In the genomic region with DNA sequence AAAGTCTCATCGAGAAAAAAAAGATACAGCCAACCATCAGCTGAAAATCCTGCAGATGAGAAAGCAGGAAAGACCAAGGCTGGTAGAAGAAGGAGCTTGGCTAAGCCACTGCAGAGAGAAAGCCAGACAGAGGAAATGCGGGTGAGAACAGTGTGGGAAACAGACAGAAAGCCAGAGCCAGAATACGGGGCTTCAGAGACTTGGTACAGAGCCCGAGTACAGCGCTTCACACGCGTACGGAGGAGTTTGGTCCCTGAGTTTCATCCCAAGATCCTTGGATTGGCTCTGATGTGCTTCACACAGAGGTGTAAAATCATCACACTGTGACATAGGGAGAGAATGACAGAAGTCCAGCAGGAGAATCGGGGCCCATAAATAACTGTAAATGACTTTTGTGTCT, we compare ENCODE assay signal across 14 mouse cellular contexts.
DNase-seq lines count a peak whose midpoint lies in the region; ATAC-seq and TF ChIP-seq lines count a peak whose summit lies in the region.
"Had no signal": no experiment of that assay in that cellular context is flagged by ENCODE, and none has a peak within 500 bp of the region (broad histone marks: within the 10 kb centered on the region; RNA-seq: fewer than 3 reads in every experiment).

No protein-coding gene starts in this region.

- no peak for TF ChIP-seq CTCF in hindbrain, postnatal 0 days (IDR thresholded peaks at IDR 0.05; ENCODE audit: low read depth)
- TF ChIP-seq CTCF in lung, postnatal 0 days (IDR thresholded peaks at IDR 0.05), result no peak

- H3K4me2 ChIP-seq in forebrain, embryonic 13.5 days, result no peak overlapping the region
- no peak overlapping the region for H3K4me2 ChIP-seq in forebrain, embryonic 11.5 days (ENCODE audit: low read depth, low read length, severe bottlenecking)
- H3K4me2 ChIP-seq in hindbrain, postnatal 0 days (ENCODE audit: low read depth, low read length), result peak overlapping the region; percentile 25
- no peak overlapping the region for H3K4me2 ChIP-seq in hindbrain, embryonic 12.5 days (replicated peaks)
- H3K4me2 ChIP-seq in lung, embryonic 16.5 days (ENCODE audit: low read depth, low read length), result no peak overlapping the region
- no peak overlapping the region for H3K4me2 ChIP-seq in lung, postnatal 0 days (replicated peaks; ENCODE audit: low read depth, low read length)
- H3K4me2 ChIP-seq: liver, embryonic 11.5 days; midbrain, embryonic 15.5 days had no signal

- TF ChIP-seq EP300 in lung, postnatal 0 days (IDR thresholded peaks at IDR 0.05), result no peak

- H3K4me1 ChIP-seq in forebrain, embryonic 13.5 days, result 0 out of 2 replicates have a peak, but pooled peaks cover 4% of the 10 kb centered on the region
- no peaks in the 10 kb centered on the region for H3K4me1 ChIP-seq in forebrain, embryonic 11.5 days (replicated peaks; ENCODE audit: control insufficient read depth, insufficient read depth, low read length)
- H3K4me1 ChIP-seq in hindbrain, postnatal 0 days (ENCODE audit: insufficient read depth, low read length), result no peaks in the 10 kb centered on the region
- H3K4me1 ChIP-seq in hindbrain, embryonic 12.5 days, result no peaks in the 10 kb centered on the region
- H3K4me1 ChIP-seq in lung, embryonic 16.5 days (replicated peaks; ENCODE audit: control insufficient read depth, insufficient read depth, low read length), result no peaks in the 10 kb centered on the region
- H3K4me1 ChIP-seq in lung, postnatal 0 days (ENCODE audit: insufficient read depth, low read depth, low read length), result no peaks in the 10 kb centered on the region
- H3K4me1 ChIP-seq: midbrain, embryonic 15.5 days had no signal

- H3K9me3 ChIP-seq in forebrain, embryonic 13.5 days (replicated peaks), result no peaks in the 10 kb centered on the region
- H3K9me3 ChIP-seq in forebrain, embryonic 11.5 days (ENCODE audit: control insufficient read depth, low read length), result no peaks in the 10 kb centered on the region
- no peaks in the 10 kb centered on the region for H3K9me3 ChIP-seq in hindbrain, postnatal 0 days (ENCODE audit: low read length)
- H3K9me3 ChIP-seq in hindbrain, embryonic 12.5 days (replicated peaks), result no peaks in the 10 kb centered on the region
- H3K9me3 ChIP-seq in lung, embryonic 16.5 days (ENCODE audit: control insufficient read depth, low read length), result no peaks in the 10 kb centered on the region
- H3K9me3 ChIP-seq in lung, postnatal 0 days (ENCODE audit: low read length), result no peaks in the 10 kb centered on the region
- H3K9me3 ChIP-seq: midbrain, embryonic 15.5 days had no signal

- no peak overlapping the region for H3K9ac ChIP-seq in forebrain, embryonic 13.5 days
- H3K9ac ChIP-seq in forebrain, embryonic 11.5 days (ENCODE audit: low read length), result no peak overlapping the region
- H3K9ac ChIP-seq in hindbrain, postnatal 0 days (replicated peaks; ENCODE audit: low read length), result no peak overlapping the region
- no peak overlapping the region for H3K9ac ChIP-seq in hindbrain, embryonic 12.5 days
- no peak overlapping the region for H3K9ac ChIP-seq in lung, embryonic 16.5 days (ENCODE audit: low read length)
- H3K9ac ChIP-seq in lung, postnatal 0 days (replicated peaks; ENCODE audit: low read depth), result no peak overlapping the region
- H3K9ac ChIP-seq: midbrain, embryonic 15.5 days had no signal

- no peaks in the 10 kb centered on the region for H3K27me3 ChIP-seq in forebrain, embryonic 13.5 days
- no peaks in the 10 kb centered on the region for H3K27me3 ChIP-seq in forebrain, embryonic 11.5 days (ENCODE audit: control insufficient read depth, insufficient read depth, low read length)
- H3K27me3 ChIP-seq in hindbrain, postnatal 0 days (ENCODE audit: insufficient read depth, low read length), result no peaks in the 10 kb centered on the region
- H3K27me3 ChIP-seq in hindbrain, embryonic 12.5 days, result no peaks in the 10 kb centered on the region
- H3K27me3 ChIP-seq in lung, embryonic 16.5 days (ENCODE audit: control insufficient read depth, insufficient read depth, low read depth, low read length), result no peaks in the 10 kb centered on the region
- H3K27me3 ChIP-seq in lung, postnatal 0 days (replicated peaks; ENCODE audit: insufficient read depth, low read length), result no peaks in the 10 kb centered on the region
- H3K27me3 ChIP-seq: midbrain, embryonic 15.5 days had no signal

- no peaks in the 10 kb centered on the region for H3K36me3 ChIP-seq in forebrain, embryonic 13.5 days (ENCODE audit: poor library complexity, severe bottlenecking)
- H3K36me3 ChIP-seq in forebrain, embryonic 11.5 days (ENCODE audit: control insufficient read depth, insufficient read depth, low read length), result no peaks in the 10 kb centered on the region
- no peaks in the 10 kb centered on the region for H3K36me3 ChIP-seq in hindbrain, postnatal 0 days (ENCODE audit: insufficient read depth, low read length)
- no peaks in the 10 kb centered on the region for H3K36me3 ChIP-seq in hindbrain, embryonic 12.5 days
- H3K36me3 ChIP-seq in lung, embryonic 16.5 days (ENCODE audit: control insufficient read depth, insufficient read depth, low read length), result no peaks in the 10 kb centered on the region
- H3K36me3 ChIP-seq in lung, postnatal 0 days (ENCODE audit: insufficient read depth, low read length), result no peaks in the 10 kb centered on the region
- H3K36me3 ChIP-seq: midbrain, embryonic 15.5 days had no signal

- no peak overlapping the region for H3K4me3 ChIP-seq in forebrain, embryonic 13.5 days
- no peak overlapping the region for H3K4me3 ChIP-seq in forebrain, embryonic 11.5 days (ENCODE audit: low read depth, low read length)
- H3K4me3 ChIP-seq in hindbrain, postnatal 0 days (ENCODE audit: low read length), result no peak overlapping the region
- H3K4me3 ChIP-seq in hindbrain, embryonic 12.5 days, result no peak overlapping the region
- H3K4me3 ChIP-seq in lung, embryonic 16.5 days (ENCODE audit: low read length), result no peak overlapping the region
- H3K4me3 ChIP-seq in lung, postnatal 0 days (ENCODE audit: low read depth, low read length), result no peak overlapping the region
- H3K4me3 ChIP-seq: midbrain, embryonic 15.5 days had no signal

- peak; percentile 27; the same call in 1 of the 2 replicates for ATAC-seq in forebrain, embryonic 13.5 days
- no peak for ATAC-seq in forebrain, embryonic 11.5 days (replicated peaks; ENCODE audit: low FRiP score)
- ATAC-seq in hindbrain, postnatal 0 days, result no peak
- ATAC-seq in hindbrain, embryonic 12.5 days (ENCODE audit: low FRiP score), result no peak
- peak; percentile 45; the same call in 1 of the 2 replicates for ATAC-seq in lung, embryonic 16.5 days (ENCODE audit: low read depth)
- ATAC-seq in lung, postnatal 0 days, result no peak
- ATAC-seq: midbrain, embryonic 15.5 days had no signal

- WGBS in forebrain, embryonic 13.5 days, result 75% methylated on average over 9 of the region's 9 CpGs
- 87% methylated on average over 9 of the region's 9 CpGs for WGBS in forebrain, embryonic 11.5 days
- WGBS in hindbrain, postnatal 0 days, result 50% methylated on average over 9 of the region's 9 CpGs
- WGBS in hindbrain, embryonic 12.5 days, result 78% methylated on average over 9 of the region's 9 CpGs
- 69% methylated on average over 9 of the region's 9 CpGs for WGBS in lung, embryonic 16.5 days
- 65% methylated on average over 9 of the region's 9 CpGs for WGBS in lung, postnatal 0 days

- no peak for DNase-seq in forebrain, embryonic 11.5 days (ENCODE audit: low spot score)
- peak; percentile 25 for DNase-seq in hindbrain, postnatal 0 days (ENCODE audit: low spot score)
- DNase-seq in lung, postnatal 0 days (ENCODE audit: low spot score), result no peak
- DNase-seq in mesoderm, embryonic 11.5 days (ENCODE audit: low read depth, low spot score), result peak; percentile 18
- DNase-seq in T-cell, adult 2 months (ENCODE audit: low spot score), result no peak
- DNase-seq: B cell, adult 2 months; cerebellum, adult 11-12 months; gastrocnemius, postnatal 14 days; thymus, postnatal 14 days had no signal

- no peak overlapping the region for H3K27ac ChIP-seq in forebrain, embryonic 13.5 days
- no peak overlapping the region for H3K27ac ChIP-seq in forebrain, embryonic 11.5 days (ENCODE audit: low read depth, low read length)
- H3K27ac ChIP-seq in hindbrain, postnatal 0 days, result no peak overlapping the region
- no peak overlapping the region for H3K27ac ChIP-seq in hindbrain, embryonic 12.5 days
- H3K27ac ChIP-seq in lung, embryonic 16.5 days (ENCODE audit: low read length), result no peak overlapping the region
- H3K27ac ChIP-seq in lung, postnatal 0 days (ENCODE audit: low read length), result no peak overlapping the region
- H3K27ac ChIP-seq: midbrain, embryonic 15.5 days had no signal

Comparison
In these comparisons a context has a peak if more than half of its experiments do, and no peak if none do; other contexts are left out.
1. ATAC-seq: peak in forebrain, embryonic 13.5 days (single experiment) and lung, embryonic 16.5 days (single experiment); none in forebrain, embryonic 11.5 days (single experiment), hindbrain, postnatal 0 days (single experiment), hindbrain, embryonic 12.5 days (single experiment) and lung, postnatal 0 days (single experiment).
2. DNase-seq: peak in hindbrain, postnatal 0 days (single experiment) and mesoderm, embryonic 11.5 days (single experiment); none in forebrain, embryonic 11.5 days (single experiment), lung, postnatal 0 days (single experiment) and T-cell, adult 2 months (single experiment).